Mouse (Mus musculus): ENCODE data around the gene Tsr3.

- TF ChIP-seq CTCF (IDR thresholded peaks at IDR 0.05 in 2 of 3, conservative IDR thresholded peaks at IDR 0.05 in 1 of 3; ENCODE audit: control insufficient read depth in 1 of 3, insufficient read depth in 1 of 3, low read depth in 2 of 3, low read length in 3 of 3, poor library complexity in 1 of 3, severe bottlenecking in 1 of 3): peak in 2 of 3 experiments; percentile 39 to 43; a peak in 5 of 6 replicates
- no peak for TF ChIP-seq RCOR1 (IDR thresholded peaks at IDR 0.05; ENCODE audit: low read depth, low read length)
- TF ChIP-seq USF2 (IDR thresholded peaks at IDR 0.05; ENCODE audit: borderline replicate concordance in 1 of 2, insufficient read depth in 1 of 2, low read depth in 1 of 2, low read length in 2 of 2): no peak
Observed at GRCm38 (mm10) chr17:25290411-25290810, 50.4 kb downstream of the Tsr3 start.

Measured in MEL (cell line).